14 mouse cellular contexts compared by ENCODE assay signal in genomic region chr1:179064601-179065293, GRCm38 (mm10).
DNase-seq lines count a peak whose midpoint lies in the region; ATAC-seq and TF ChIP-seq lines count a peak whose summit lies in the region.
"Had no signal": no experiment of that assay in that cellular context is flagged by ENCODE, and none has a peak within 500 bp of the region (broad histone marks: within the 10 kb centered on the region; RNA-seq: fewer than 3 reads in every experiment).

No protein-coding gene starts in this region.

- H3K4me1 ChIP-seq in hindbrain, postnatal 0 days (ENCODE audit: insufficient read depth, low read length) = peaks cover 20% of the 10 kb centered on the region; the same call in 1 of the 2 replicates
- peaks cover 6% of the 10 kb centered on the region; the same call in 1 of the 2 replicates for H3K4me1 ChIP-seq in hindbrain, embryonic 11.5 days (replicated peaks; ENCODE audit: control insufficient read depth, insufficient read depth, low read length)
- H3K4me1 ChIP-seq in embryonic facial prominence, embryonic 10.5 days = peaks cover 41% of the 10 kb centered on the region
- no peaks in the 10 kb centered on the region for H3K4me1 ChIP-seq in kidney, adult 2 months (ENCODE audit: control insufficient read depth, insufficient read depth, low read length)
- peaks cover 25% of the 10 kb centered on the region for H3K4me1 ChIP-seq in midbrain, embryonic 15.5 days

- 0 out of 2 replicates have a peak, but pooled peaks have one; percentile 41 for ATAC-seq in hindbrain, postnatal 0 days
- no peak for ATAC-seq in hindbrain, embryonic 11.5 days (ENCODE audit: low FRiP score)
- no peak for ATAC-seq in midbrain, embryonic 15.5 days (replicated peaks)
- ATAC-seq: CD4-positive, CD25-positive, alpha-beta regulatory T cell, adult 4 months had no signal

- TF ChIP-seq POLR2A in kidney, adult 2 months (IDR thresholded peaks at IDR 0.05; ENCODE audit: low read depth, low read length) = no peak

- H3K9ac ChIP-seq in hindbrain, postnatal 0 days (replicated peaks; ENCODE audit: low read length) = no peak overlapping the region
- no peak overlapping the region for H3K9ac ChIP-seq in hindbrain, embryonic 11.5 days (ENCODE audit: low read depth, low read length)
- no peak overlapping the region for H3K9ac ChIP-seq in midbrain, embryonic 15.5 days
- H3K9ac ChIP-seq: liver, embryonic 13.5 days had no signal

- H3K36me3 ChIP-seq in hindbrain, postnatal 0 days (ENCODE audit: insufficient read depth, low read length) = no peaks in the 10 kb centered on the region
- no peaks in the 10 kb centered on the region for H3K36me3 ChIP-seq in hindbrain, embryonic 11.5 days (ENCODE audit: control insufficient read depth, insufficient read depth, low read length)
- no peaks in the 10 kb centered on the region for H3K36me3 ChIP-seq in embryonic facial prominence, embryonic 10.5 days (replicated peaks)
- H3K36me3 ChIP-seq in kidney, adult 2 months (ENCODE audit: control insufficient read depth, insufficient read depth, low read length) = no peaks in the 10 kb centered on the region
- no peaks in the 10 kb centered on the region for H3K36me3 ChIP-seq in midbrain, embryonic 15.5 days (replicated peaks)
- H3K36me3 ChIP-seq: liver, embryonic 13.5 days had no signal

- no peaks in the 10 kb centered on the region for H3K27me3 ChIP-seq in hindbrain, postnatal 0 days (ENCODE audit: insufficient read depth, low read length)
- H3K27me3 ChIP-seq in hindbrain, embryonic 11.5 days (ENCODE audit: control insufficient read depth, insufficient read depth, low read length) = no peaks in the 10 kb centered on the region
- no peaks in the 10 kb centered on the region for H3K27me3 ChIP-seq in embryonic facial prominence, embryonic 10.5 days (replicated peaks; ENCODE audit: low read depth, poor library complexity, severe bottlenecking)
- H3K27me3 ChIP-seq in kidney, adult 2 months (replicated peaks; ENCODE audit: control insufficient read depth, insufficient read depth, low read length) = no peaks in the 10 kb centered on the region
- no peaks in the 10 kb centered on the region for H3K27me3 ChIP-seq in midbrain, embryonic 15.5 days (replicated peaks)
- H3K27me3 ChIP-seq: liver, embryonic 13.5 days had no signal

- no peak overlapping the region for H3K4me3 ChIP-seq in hindbrain, postnatal 0 days (ENCODE audit: low read length)
- no peak overlapping the region for H3K4me3 ChIP-seq in hindbrain, embryonic 11.5 days (ENCODE audit: low read depth, low read length)
- no peak overlapping the region for H3K4me3 ChIP-seq in embryonic facial prominence, embryonic 10.5 days
- H3K4me3 ChIP-seq in kidney, adult 2 months (ENCODE audit: insufficient read depth, low read depth, low read length) = no peak overlapping the region
- no peak overlapping the region for H3K4me3 ChIP-seq in midbrain, embryonic 15.5 days
- H3K4me3 ChIP-seq: liver, embryonic 13.5 days; myocyte had no signal

- TF ChIP-seq CTCF in hindbrain, postnatal 0 days (IDR thresholded peaks at IDR 0.05; ENCODE audit: low read depth) = no peak
- no peak for TF ChIP-seq CTCF in kidney, adult 2 months (conservative IDR thresholded peaks at IDR 0.05; ENCODE audit: insufficient read depth, insufficient read length, low read depth, low read length)

- no peak for DNase-seq in hindbrain, postnatal 0 days (ENCODE audit: low spot score)
- no peak for DNase-seq in hindbrain, embryonic 11.5 days (ENCODE audit: low spot score)
- peak; percentile 97 for DNase-seq in brain, adult 2 months (ENCODE audit: low read depth, low spot score)
- peak; percentile 95 for DNase-seq in cerebellum, adult 11-12 months
- DNase-seq in embryonic facial prominence, embryonic 10.5 days (ENCODE audit: low spot score) = no peak
- DNase-seq in kidney, adult 2 months = no peak
- DNase-seq: adrenal gland, postnatal 25 days; heart, adult 11 months; heart, postnatal 14 days; kidney, postnatal 14 days; liver, embryonic 13.5 days had no signal

- WGBS in hindbrain, postnatal 0 days = 69% methylated on average over 14 of the region's 14 CpGs
- WGBS in hindbrain, embryonic 11.5 days = 82% methylated on average over 14 of the region's 14 CpGs
- WGBS in embryonic facial prominence, embryonic 10.5 days = 85% methylated on average over 14 of the region's 14 CpGs
- WGBS in kidney, adult 2 months = 89% methylated on average over 14 of the region's 14 CpGs
- WGBS in midbrain, embryonic 15.5 days = 85% methylated on average over 14 of the region's 14 CpGs

- H3K9me3 ChIP-seq in hindbrain, postnatal 0 days (ENCODE audit: low read length) = no peaks in the 10 kb centered on the region
- no peaks in the 10 kb centered on the region for H3K9me3 ChIP-seq in hindbrain, embryonic 11.5 days (ENCODE audit: control insufficient read depth, low read length)
- H3K9me3 ChIP-seq in embryonic facial prominence, embryonic 10.5 days = no peaks in the 10 kb centered on the region
- H3K9me3 ChIP-seq in midbrain, embryonic 15.5 days = no peaks in the 10 kb centered on the region
- H3K9me3 ChIP-seq: liver, embryonic 13.5 days had no signal

- H3K4me2 ChIP-seq in hindbrain, postnatal 0 days (ENCODE audit: low read depth, low read length) = no peak overlapping the region
- H3K4me2 ChIP-seq in hindbrain, embryonic 11.5 days (replicated peaks; ENCODE audit: low read depth, low read length) = no peak overlapping the region
- H3K4me2 ChIP-seq in midbrain, embryonic 15.5 days = no peak overlapping the region
- H3K4me2 ChIP-seq: liver, embryonic 13.5 days had no signal

- H3K27ac ChIP-seq in hindbrain, postnatal 0 days = no peak overlapping the region
- no peak overlapping the region for H3K27ac ChIP-seq in hindbrain, embryonic 11.5 days (ENCODE audit: low read depth, low read length)
- H3K27ac ChIP-seq in embryonic facial prominence, embryonic 10.5 days (replicated peaks) = peak overlapping the region; percentile 15
- H3K27ac ChIP-seq in kidney, adult 2 months (ENCODE audit: insufficient read depth, low read depth, low read length) = no peak overlapping the region
- no peak overlapping the region for H3K27ac ChIP-seq in midbrain, embryonic 15.5 days
- H3K27ac ChIP-seq: liver, embryonic 13.5 days had no signal

Comparison
In these comparisons a context has a peak if more than half of its experiments do, and no peak if none do; other contexts are left out.
1. DNase-seq: peak in brain, adult 2 months (single experiment) and cerebellum, adult 11-12 months (single experiment); none in hindbrain, postnatal 0 days (single experiment), hindbrain, embryonic 11.5 days (single experiment), embryonic facial prominence, embryonic 10.5 days (single experiment) and kidney, adult 2 months (single experiment).